Mouse (Mus musculus): Measurements from ENCODE around the gene Setdb1. TPM values are rescaled to one million over a fixed set of nuclear protein-coding genes. Genes with fewer than 3 reads are reported as not detected.

Setdb1 gene
- polyA plus RNA-seq, 1 experiment from 2014 or later = 53.0 TPM

DNA sequence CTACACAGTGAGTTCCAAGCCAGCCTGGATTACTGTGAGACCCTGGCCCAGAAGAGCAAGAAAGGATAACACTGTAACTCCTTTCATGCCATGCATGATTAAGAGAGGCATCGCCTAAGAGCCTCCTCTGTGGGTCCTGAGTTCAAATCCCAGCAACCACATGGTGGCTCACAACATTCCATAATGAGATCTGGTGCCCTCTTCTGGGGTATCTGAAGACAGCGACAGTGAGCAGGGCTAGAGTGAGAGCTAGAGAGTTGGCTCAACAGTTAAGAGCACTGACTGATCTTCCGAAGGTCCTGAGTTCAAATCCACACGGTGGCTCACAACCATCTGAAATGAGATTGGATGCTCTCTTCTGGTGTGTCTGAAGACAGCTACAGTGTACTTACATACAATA lies 82.5 kb downstream of the Setdb1 start:
- no peaks in the 10 kb centered on the region for H3K27me3 ChIP-seq
- 93% methylated on average over 4 of the region's 4 CpGs for WGBS
- no peak for ATAC-seq (ENCODE audit: low FRiP score, low read depth)

More for the DNA sequence above, 82.5 kb downstream of the Setdb1 start:
- H3K4me2 ChIP-seq (replicated peaks) = no peak overlapping the region
- no peak overlapping the region for H3K4me3 ChIP-seq
- H3K27ac ChIP-seq = no peak overlapping the region
- H3K9me3 ChIP-seq = no peaks in the 10 kb centered on the region
- H3K36me3 ChIP-seq = peaks cover 12% of the 10 kb centered on the region
- H3K9ac ChIP-seq = no peak overlapping the region
- H3K4me1 ChIP-seq = 0 out of 2 replicates have a peak, but pooled peaks cover under 1% of the 10 kb centered on the region

Other genes with a start within 250 kb of the Setdb1 start
- 216 and 217 TPM in 2 replicates for gene Vps72, start 246.2 kb downstream of the Setdb1 start, polyA plus RNA-seq (2015; fragmentation: Nextera tagmentation; extraction: Ambion mirVana)
- gene Tmod4, start 232.7 kb downstream of the Setdb1 start, polyA plus RNA-seq (2015; fragmentation: Nextera tagmentation; extraction: Ambion mirVana) = 1.9 and 2.5 TPM in 2 replicates
- gene Scnm1, start 223.2 kb downstream of the Setdb1 start, polyA plus RNA-seq (2015; fragmentation: Nextera tagmentation; extraction: Ambion mirVana) = 82.4 and 84.4 TPM in 2 replicates
- gene Lysmd1, start 223.1 kb downstream of the Setdb1 start, polyA plus RNA-seq (2015; fragmentation: Nextera tagmentation; extraction: Ambion mirVana) = 19.1 and 19.6 TPM in 2 replicates
- gene Tnfaip8l2, start 214.8 kb downstream of the Setdb1 start, polyA plus RNA-seq (2015; fragmentation: Nextera tagmentation; extraction: Ambion mirVana) = 2.6 and 3.1 TPM in 2 replicates
- 11.1 and 11.7 TPM in 2 replicates for gene Sema6c, start 196.7 kb downstream of the Setdb1 start, polyA plus RNA-seq (2015; fragmentation: Nextera tagmentation; extraction: Ambion mirVana)
- 11.5 and 12.5 TPM in 2 replicates for gene Gabpb2, start 139.3 kb downstream of the Setdb1 start, polyA plus RNA-seq (2015; fragmentation: Nextera tagmentation; extraction: Ambion mirVana)
- gene Cdc42se1, start 128.5 kb downstream of the Setdb1 start, polyA plus RNA-seq (2015; fragmentation: Nextera tagmentation; extraction: Ambion mirVana) = 77.1 and 82.7 TPM in 2 replicates
- 15.1 and 17.1 TPM in 2 replicates for gene Mllt11, start 125.0 kb downstream of the Setdb1 start, polyA plus RNA-seq (2015; fragmentation: Nextera tagmentation; extraction: Ambion mirVana)
- gene Gm128, start 115.6 kb downstream of the Setdb1 start, polyA plus RNA-seq (2015; fragmentation: Nextera tagmentation; extraction: Ambion mirVana) = 0.73 and 0.88 TPM in 2 replicates
- gene Bnipl, start 106.0 kb downstream of the Setdb1 start, polyA plus RNA-seq (2015; fragmentation: Nextera tagmentation; extraction: Ambion mirVana) = 2.2 and 2.5 TPM in 2 replicates
- 38.1 and 41.2 TPM in 2 replicates for gene Mindy1, start 75.9 kb downstream of the Setdb1 start, polyA plus RNA-seq (2015; fragmentation: Nextera tagmentation; extraction: Ambion mirVana)
- 24.2 and 26.9 TPM in 2 replicates for gene Prune1, start 75.1 kb downstream of the Setdb1 start, polyA plus RNA-seq (2015; fragmentation: Nextera tagmentation; extraction: Ambion mirVana)
- gene Anxa9, start 50.0 kb downstream of the Setdb1 start, polyA plus RNA-seq (2015; fragmentation: Nextera tagmentation; extraction: Ambion mirVana) = 2.0 and 2.5 TPM in 2 replicates
- 181 and 184 TPM in 2 replicates for gene Cers2, start 42.4 kb downstream of the Setdb1 start, polyA plus RNA-seq (2015; fragmentation: Nextera tagmentation; extraction: Ambion mirVana)
- gene 4930558C23Rik, start 45.6 kb upstream of the Setdb1 start, polyA plus RNA-seq (2015; fragmentation: Nextera tagmentation; extraction: Ambion mirVana) = 0.28 TPM in 1 of 2 replicates, not detected in the other
- 53.5 and 56.1 TPM in 2 replicates for gene Arnt, start 77.2 kb upstream of the Setdb1 start, polyA plus RNA-seq (2015; fragmentation: Nextera tagmentation; extraction: Ambion mirVana)
- 32.7 and 37.8 TPM in 2 replicates for gene Ctsk, start 142.1 kb upstream of the Setdb1 start, polyA plus RNA-seq (2015; fragmentation: Nextera tagmentation; extraction: Ambion mirVana)
- 12.0 and 14.4 TPM in 2 replicates for gene Ctss, start 169.6 kb upstream of the Setdb1 start, polyA plus RNA-seq (2015; fragmentation: Nextera tagmentation; extraction: Ambion mirVana)
- not detected in 2 replicates for gene Hormad1, start 202.5 kb upstream of the Setdb1 start, polyA plus RNA-seq (2015; fragmentation: Nextera tagmentation; extraction: Ambion mirVana)
- gene Golph3l, start 231.7 kb upstream of the Setdb1 start, polyA plus RNA-seq (2015; fragmentation: Nextera tagmentation; extraction: Ambion mirVana) = 32.3 and 33.6 TPM in 2 replicates

Measured in limb, embryonic 13.5 days (tissue).